Mouse (Mus musculus): Measurements from ENCODE around the gene Vps35l. TPM values are rescaled to one million over a fixed set of nuclear protein-coding genes. Genes with fewer than 3 reads are reported as not detected.

Gene Vps35l
- polyA plus RNA-seq (2012; ENCODE audit: low replicate concordance): 8.6 and 15.1 TPM in 2 replicates

DNA sequence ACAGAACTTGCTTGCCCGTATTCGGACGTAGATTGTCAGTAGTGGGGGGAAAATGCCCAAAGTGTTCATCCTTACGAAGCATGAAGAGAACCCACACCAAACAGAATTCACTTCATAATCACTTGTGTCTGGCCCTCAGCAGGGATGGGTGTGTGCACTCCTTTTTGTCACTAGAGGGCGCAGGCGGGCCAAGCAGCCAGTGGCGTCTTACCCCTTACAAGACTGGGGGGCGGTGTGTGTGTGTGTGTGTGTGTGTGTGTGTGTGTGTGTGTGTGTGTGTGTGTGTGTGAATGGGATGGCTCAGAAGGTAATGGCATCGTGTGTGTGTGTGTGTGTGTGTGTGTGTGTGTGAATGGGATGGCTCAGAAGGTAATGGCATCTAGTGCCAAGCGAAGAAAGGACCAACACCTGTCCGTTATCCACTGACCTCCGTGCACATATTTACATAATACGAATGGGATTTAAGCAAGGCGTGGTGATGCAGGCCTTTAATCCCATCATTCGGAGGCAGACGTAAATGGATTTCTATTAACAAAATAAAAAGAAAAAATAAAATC is at the start of gene Vps35l:
Vps35l (plus strand) TSS at position 252 of the 557 bp plus-strand sequence.

DNA sequence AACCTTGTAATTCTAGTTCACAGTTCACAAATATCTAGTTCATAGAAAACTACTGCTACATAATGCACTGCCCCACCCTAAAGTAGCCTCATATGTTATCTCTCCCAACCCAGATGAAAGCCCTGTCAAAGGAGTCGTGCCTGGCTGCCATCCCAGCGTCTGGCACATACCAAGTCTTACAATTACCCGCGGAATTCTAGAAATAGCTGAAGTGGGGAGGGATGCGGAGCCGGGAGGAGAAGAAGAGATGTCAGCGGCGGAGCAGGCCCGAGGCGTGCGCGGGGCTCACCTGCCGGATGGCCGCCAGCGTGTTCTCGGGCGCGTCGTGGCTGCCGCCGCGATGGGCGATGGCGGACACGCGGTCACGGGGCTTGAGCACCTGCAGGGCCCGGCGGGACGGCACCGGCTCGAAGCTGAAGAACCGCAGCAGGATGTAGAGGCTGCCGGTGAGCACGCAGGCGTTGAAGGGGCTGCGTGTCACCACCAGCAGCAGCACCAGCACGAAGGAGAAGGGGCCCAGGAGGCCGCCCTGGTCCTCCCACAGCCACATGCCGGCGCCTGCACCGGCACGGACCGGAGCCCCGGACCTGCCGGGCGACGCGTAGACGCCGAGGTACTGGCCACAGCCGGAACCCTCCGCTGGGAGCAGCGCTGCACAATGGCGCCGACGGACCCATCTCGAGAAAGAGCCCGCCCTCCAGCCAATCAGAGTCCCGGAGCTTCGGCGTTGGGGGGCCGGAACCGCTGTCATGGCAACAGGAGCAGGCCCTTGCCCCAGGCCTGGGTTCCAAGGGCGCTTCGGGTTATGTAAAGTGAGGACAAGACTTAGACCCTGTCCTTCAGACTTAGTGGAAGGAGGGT is 34.7 kb upstream of the Vps35l start, which contains the start of gene Gde1:
Gde1 (minus strand) TSS at position 678 of the 861 bp plus-strand sequence.

DNA sequence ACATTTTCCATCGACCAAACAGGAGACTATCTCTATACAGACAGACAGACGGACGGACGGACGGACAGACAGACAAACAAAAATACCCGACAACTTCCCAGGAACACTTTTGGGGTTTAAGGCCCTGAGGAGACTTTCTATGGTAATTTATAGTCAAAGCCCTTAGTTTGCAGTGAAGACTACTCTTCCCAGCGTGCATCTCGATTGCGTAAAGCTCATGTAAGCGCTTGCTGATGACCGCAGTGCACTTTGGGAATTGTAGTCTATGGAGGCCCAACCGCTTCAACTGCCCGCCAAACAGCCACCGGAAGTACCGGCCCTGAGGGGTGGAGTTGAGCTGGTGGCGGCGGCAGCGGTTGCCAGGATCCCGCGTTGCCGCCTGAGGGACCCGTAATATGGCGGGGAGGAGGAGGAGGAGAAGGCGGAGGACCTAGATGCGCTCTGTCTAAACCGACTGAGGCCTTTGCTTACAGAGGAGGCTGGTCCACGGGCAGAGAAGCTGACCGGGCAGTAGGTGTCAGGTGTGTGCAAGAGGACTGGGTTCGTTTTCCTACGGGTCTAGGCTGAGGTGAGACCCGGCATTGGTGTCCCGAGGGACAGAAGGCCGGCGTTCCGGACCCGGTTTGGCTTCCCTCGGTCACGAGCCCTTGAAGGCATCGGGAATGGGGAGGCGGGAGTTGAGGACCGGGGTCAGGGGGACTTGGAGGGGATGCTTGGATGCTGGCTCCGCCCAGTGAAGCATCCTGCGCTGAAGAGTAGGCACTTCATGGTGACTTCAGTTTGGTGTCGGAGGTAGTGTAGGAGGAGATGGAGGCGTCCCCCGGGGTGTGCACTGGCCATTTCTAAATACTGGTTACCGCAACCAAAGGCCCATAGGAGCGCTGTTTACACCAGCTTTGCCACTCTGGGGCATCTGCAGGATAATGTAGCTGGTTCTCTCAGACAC is 27.5 kb upstream of the Vps35l start, which contains the start of gene Ccp110:
Ccp110 (plus strand) TSS at position 325 of the 946 bp plus-strand sequence.

GRCm38 (mm10) chr7:118855171-118855876 is 115.3 kb downstream of the Vps35l start, which contains the start of gene Iqck:
Gene Iqck, plus strand, starts transcription at chr7:118855752.

GRCm38 (mm10) chr7:118855877-118856304 is 115.9 kb downstream of the Vps35l start, which contains the start of gene Knop1:
Gene Knop1, minus strand, starts transcription at chr7:118856254.

Other genes with a start within 250 kb of the Vps35l start
- gene Itpripl2, start 248.3 kb upstream of the Vps35l start, polyA plus RNA-seq (2012; ENCODE audit: low replicate concordance): 4.0 and 5.9 TPM in 2 replicates
- gene Coq7, start 206.9 kb upstream of the Vps35l start, polyA plus RNA-seq (2012; ENCODE audit: low replicate concordance): 9.6 and 9.7 TPM in 2 replicates
- gene Tmc7, start 155.5 kb upstream of the Vps35l start, polyA plus RNA-seq (2012; ENCODE audit: low replicate concordance): not detected in 2 replicates
- gene Tmc5, start 142.9 kb upstream of the Vps35l start, polyA plus RNA-seq (2012; ENCODE audit: low replicate concordance): not detected in 2 replicates
- 40.2 and 121 TPM in 2 replicates for gene Gde1, start 34.4 kb upstream of the Vps35l start, polyA plus RNA-seq (2012; ENCODE audit: low replicate concordance)
- 0.39 and 3.0 TPM in 2 replicates for gene Ccp110, start 27.7 kb upstream of the Vps35l start, polyA plus RNA-seq (2012; ENCODE audit: low replicate concordance)
- gene Iqck, start 115.5 kb downstream of the Vps35l start, polyA plus RNA-seq (2012; ENCODE audit: low replicate concordance): 0.45 TPM in 1 of 2 replicates, not detected in the other
- 4.2 and 7.1 TPM in 2 replicates for gene Knop1, start 116.0 kb downstream of the Vps35l start, polyA plus RNA-seq (2012; ENCODE audit: low replicate concordance)

Measured in leukemia stem cell, adult 10-12 weeks (primary cell).